Mouse (Mus musculus): ENCODE measurements around the gene Hsf2bp. TPM values are rescaled to one million over a fixed set of nuclear protein-coding genes. Genes with fewer than 3 reads are reported as not detected.
A peak's percentile ranks its signal among the peaks of the same experiment; 100 is the strongest.

Hsf2bp gene
- polyA plus RNA-seq, 1 experiment = 6.8 TPM

- WGBS = 10% methylated on average over 2 of the region's 2 CpGs
- Histone ChIP-seq H3K27ac (ENCODE audit: control insufficient read depth, insufficient read depth, low read depth, low read length, poor library complexity) (no peak overlapping the region), H3K4me1 (ENCODE audit: control insufficient read depth, insufficient read depth, low read length) (no peaks in the 10 kb centered on the region), H3K4me3 (replicated peaks; ENCODE audit: control insufficient read depth, low read depth, low read length) (no peak overlapping the region)
- peak; percentile 73 for TF ChIP-seq CTCF (IDR thresholded peaks at IDR 0.05; ENCODE audit: control insufficient read depth, insufficient read depth, low read length)
- no peak for TF ChIP-seq POLR2A (IDR thresholded peaks at IDR 0.05; ENCODE audit: borderline replicate concordance, control insufficient read depth, low read depth, low read length)
Measured at GRCm38 (mm10) chr17:32025386-32025785, 10.8 kb downstream of the Hsf2bp start.

- 76% methylated on average over 5 of the region's 5 CpGs for WGBS
- no peak for TF ChIP-seq CTCF (IDR thresholded peaks at IDR 0.05; ENCODE audit: control insufficient read depth, insufficient read depth, low read length)
- TF ChIP-seq POLR2A (IDR thresholded peaks at IDR 0.05; ENCODE audit: borderline replicate concordance, control insufficient read depth, low read depth, low read length) = no peak
- Histone ChIP-seq H3K4me3 (replicated peaks; ENCODE audit: control insufficient read depth, low read depth, low read length) (no peak overlapping the region), H3K27ac (ENCODE audit: control insufficient read depth, insufficient read depth, low read depth, low read length, poor library complexity) (no peak overlapping the region), H3K4me1 (ENCODE audit: control insufficient read depth, insufficient read depth, low read length) (no peaks in the 10 kb centered on the region)
Measured at GRCm38 (mm10) chr17:32024671-32025073, 11.5 kb downstream of the Hsf2bp start.

- H3K4me1 ChIP-seq (ENCODE audit: control insufficient read depth, insufficient read depth, low read length) = no peaks in the 10 kb centered on the region
- no peak overlapping the region for H3K4me3 ChIP-seq (replicated peaks; ENCODE audit: control insufficient read depth, low read depth, low read length)
- 31% methylated on average over 8 of the region's 8 CpGs for WGBS
- TF ChIP-seq POLR2A (IDR thresholded peaks at IDR 0.05; ENCODE audit: borderline replicate concordance, control insufficient read depth, low read depth, low read length) (no peak), CTCF (IDR thresholded peaks at IDR 0.05; ENCODE audit: control insufficient read depth, insufficient read depth, low read length) (no peak)
- H3K27ac ChIP-seq (ENCODE audit: control insufficient read depth, insufficient read depth, low read depth, low read length, poor library complexity) = no peak overlapping the region
Measured at GRCm38 (mm10) chr17:32023088-32023487, 13.1 kb downstream of the Hsf2bp start.

DNA sequence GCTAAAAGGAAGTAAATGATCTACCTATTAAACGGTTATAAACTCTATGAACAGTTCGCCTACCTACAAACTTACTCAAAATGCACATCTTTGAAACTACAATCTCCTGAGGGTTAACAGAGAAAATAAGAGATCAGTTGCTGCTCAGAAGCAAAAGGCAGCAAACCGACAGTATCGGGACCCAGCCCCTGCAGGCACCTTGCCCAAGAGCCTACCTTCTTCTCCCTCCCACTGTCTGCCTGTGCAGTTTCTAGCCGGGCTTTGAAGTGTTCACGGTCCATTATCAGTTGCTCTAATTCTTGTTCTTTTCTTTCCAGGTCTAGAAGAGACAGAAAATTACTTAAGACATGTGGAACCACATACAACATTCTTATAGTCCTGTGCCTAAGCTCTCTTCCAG lies 13.6 kb downstream of the Hsf2bp start:
- Histone ChIP-seq H3K4me1 (ENCODE audit: control insufficient read depth, insufficient read depth, low read length) (no peaks in the 10 kb centered on the region), H3K27ac (ENCODE audit: control insufficient read depth, insufficient read depth, low read depth, low read length, poor library complexity) (no peak overlapping the region), H3K4me3 (replicated peaks; ENCODE audit: control insufficient read depth, low read depth, low read length) (no peak overlapping the region)
- TF ChIP-seq CTCF (IDR thresholded peaks at IDR 0.05; ENCODE audit: control insufficient read depth, insufficient read depth, low read length) (no peak), POLR2A (IDR thresholded peaks at IDR 0.05; ENCODE audit: borderline replicate concordance, control insufficient read depth, low read depth, low read length) (no peak)
- 78% methylated on average over 6 of the region's 6 CpGs for WGBS

DNA sequence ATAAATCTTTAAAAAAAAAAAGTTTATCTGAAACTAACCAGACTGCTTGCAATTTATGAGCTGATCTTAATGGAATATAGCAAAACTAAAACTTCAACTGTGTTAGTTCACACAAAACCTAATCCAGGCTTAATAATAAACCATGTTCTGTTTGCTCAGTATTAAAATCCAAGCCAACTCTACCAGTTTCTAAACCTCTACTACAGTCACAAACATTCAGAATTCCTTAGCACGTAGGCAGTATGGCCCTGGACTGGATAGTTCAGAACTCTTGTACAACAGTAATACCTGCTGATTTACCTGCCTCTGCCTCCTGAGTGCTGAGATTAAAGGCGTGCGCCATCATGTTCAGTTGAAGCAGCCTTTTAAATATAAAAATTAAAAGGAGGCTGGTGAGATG lies 14.2 kb downstream of the Hsf2bp start:
- Histone ChIP-seq H3K4me1 (ENCODE audit: control insufficient read depth, insufficient read depth, low read length) (no peaks in the 10 kb centered on the region), H3K27ac (ENCODE audit: control insufficient read depth, insufficient read depth, low read depth, low read length, poor library complexity) (no peak overlapping the region), H3K4me3 (replicated peaks; ENCODE audit: control insufficient read depth, low read depth, low read length) (no peak overlapping the region)
- 80% methylated on average over 3 of the region's 3 CpGs for WGBS
- TF ChIP-seq POLR2A (IDR thresholded peaks at IDR 0.05; ENCODE audit: borderline replicate concordance, control insufficient read depth, low read depth, low read length) = no peak
- no peak for TF ChIP-seq CTCF (IDR thresholded peaks at IDR 0.05; ENCODE audit: control insufficient read depth, insufficient read depth, low read length)

- no peaks in the 10 kb centered on the region for H3K4me1 ChIP-seq (ENCODE audit: control insufficient read depth, insufficient read depth, low read length)
- WGBS = 83% methylated on average over 5 of the region's 5 CpGs
- TF ChIP-seq CTCF (IDR thresholded peaks at IDR 0.05; ENCODE audit: control insufficient read depth, insufficient read depth, low read length) (no peak), POLR2A (IDR thresholded peaks at IDR 0.05; ENCODE audit: borderline replicate concordance, control insufficient read depth, low read depth, low read length) (no peak)
- H3K27ac ChIP-seq (ENCODE audit: control insufficient read depth, insufficient read depth, low read depth, low read length, poor library complexity) = no peak overlapping the region
- no peak overlapping the region for H3K4me3 ChIP-seq (replicated peaks; ENCODE audit: control insufficient read depth, low read depth, low read length)
Measured at GRCm38 (mm10) chr17:32018127-32018894, 17.8 kb downstream of the Hsf2bp start.

DNA sequence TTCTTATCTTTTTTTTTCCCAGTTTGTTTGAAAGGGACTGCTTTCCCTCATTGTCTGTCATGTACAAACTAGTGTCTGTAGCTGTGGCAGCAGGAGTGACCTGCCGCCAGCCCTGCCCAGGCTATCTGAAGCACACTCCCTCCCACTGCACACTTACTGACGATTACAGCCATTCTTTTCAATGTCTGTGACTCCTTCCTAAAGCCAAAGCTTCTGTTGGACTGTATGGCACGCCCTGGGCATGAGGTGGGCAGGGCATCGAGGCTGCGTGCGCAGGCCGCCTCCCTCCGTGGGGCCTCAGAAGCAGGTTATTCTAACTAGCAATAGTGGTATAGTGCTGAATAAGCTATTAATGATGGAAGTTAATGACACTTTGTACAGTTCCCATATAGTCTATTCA lies 19.7 kb downstream of the Hsf2bp start:
- peaks cover 1% of the 10 kb centered on the region; the same call in 1 of the 2 replicates for H3K4me1 ChIP-seq (ENCODE audit: control insufficient read depth, insufficient read depth, low read length)
- WGBS = 90% methylated on average over 8 of the region's 8 CpGs
- TF ChIP-seq CTCF (IDR thresholded peaks at IDR 0.05; ENCODE audit: control insufficient read depth, insufficient read depth, low read length) (no peak), POLR2A (IDR thresholded peaks at IDR 0.05; ENCODE audit: borderline replicate concordance, control insufficient read depth, low read depth, low read length) (no peak)
- H3K4me3 ChIP-seq (replicated peaks; ENCODE audit: control insufficient read depth, low read depth, low read length) = no peak overlapping the region
- H3K27ac ChIP-seq (ENCODE audit: control insufficient read depth, insufficient read depth, low read depth, low read length, poor library complexity) = no peak overlapping the region

DNA sequence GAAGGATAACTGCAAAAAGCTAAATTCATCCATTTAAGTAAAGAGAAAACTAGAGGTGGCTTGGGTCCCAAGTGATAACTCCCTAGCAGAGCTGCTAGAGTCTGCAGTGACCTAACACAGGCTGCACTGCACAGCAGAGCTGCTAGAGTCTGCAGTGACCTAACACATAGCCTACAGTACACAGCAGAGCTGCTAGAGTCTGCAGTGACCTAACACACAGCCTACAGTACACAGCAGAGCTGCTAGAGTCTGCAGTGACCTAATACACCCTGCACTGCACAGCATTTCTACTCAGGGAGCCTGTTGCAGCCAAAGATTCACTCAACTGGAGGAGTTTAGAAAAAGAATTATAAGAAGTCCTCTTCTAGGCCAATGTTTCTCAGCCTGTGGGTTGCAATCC lies 22.5 kb downstream of the Hsf2bp start:
- H3K4me1 ChIP-seq (ENCODE audit: control insufficient read depth, insufficient read depth, low read length) = peaks cover 1% of the 10 kb centered on the region; the same call in 1 of the 2 replicates
- TF ChIP-seq CTCF (IDR thresholded peaks at IDR 0.05; ENCODE audit: control insufficient read depth, insufficient read depth, low read length) (no peak), POLR2A (IDR thresholded peaks at IDR 0.05; ENCODE audit: borderline replicate concordance, control insufficient read depth, low read depth, low read length) (no peak)
- no peak overlapping the region for H3K4me3 ChIP-seq (replicated peaks; ENCODE audit: control insufficient read depth, low read depth, low read length)
- H3K27ac ChIP-seq (ENCODE audit: control insufficient read depth, insufficient read depth, low read depth, low read length, poor library complexity) = no peak overlapping the region

Data from bone marrow, adult 2 months (tissue).